Mouse (Mus musculus): ENCODE results near the gene Dupd1.

Dupd1 gene

DNA sequence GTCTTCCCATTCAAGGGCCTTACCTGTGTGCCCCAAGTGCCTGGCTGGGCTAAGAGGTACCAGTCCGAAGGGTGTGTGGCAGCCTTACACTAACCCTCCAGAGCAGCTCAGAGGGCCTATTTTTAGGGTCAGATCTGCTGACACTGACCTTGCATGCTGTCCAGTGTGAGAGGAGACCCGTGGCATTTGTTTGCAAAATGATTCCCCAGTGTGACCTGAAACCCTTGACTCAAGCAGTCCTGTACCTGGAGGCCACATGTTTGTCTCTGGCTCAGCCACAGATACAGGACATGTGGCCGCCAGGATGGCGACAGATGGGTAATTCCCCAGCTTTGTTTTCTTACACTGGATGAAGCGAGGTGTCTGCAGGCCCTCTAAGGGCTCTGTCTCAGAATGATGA is at the start of gene Dupd1:
Gene Dupd1, minus strand, starts transcription at position 91 of the 400 bp plus-strand sequence.
- no peak for DNase-seq (ENCODE audit: low spot score)

DNA sequence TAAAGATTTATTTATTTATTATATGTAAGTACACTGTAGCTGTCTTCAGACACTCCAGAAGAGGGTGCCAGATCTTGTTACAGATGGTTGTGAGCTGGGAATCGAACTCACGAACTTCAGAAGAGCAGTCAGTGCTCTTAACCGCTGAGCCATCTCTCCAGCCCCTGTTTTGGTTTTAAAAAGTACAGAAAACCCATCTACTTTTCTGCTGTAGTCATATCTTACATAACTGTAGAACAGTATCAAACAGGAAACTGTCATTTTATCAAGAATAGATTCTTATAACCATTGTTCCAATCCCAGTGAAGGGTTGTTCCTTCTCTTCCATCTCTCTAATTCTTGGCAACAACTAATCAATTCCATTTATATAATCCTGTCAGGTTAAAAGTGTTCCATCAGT is 49.4 kb upstream of the Dupd1 start:
- no peak for DNase-seq (ENCODE audit: low spot score)

DNA sequence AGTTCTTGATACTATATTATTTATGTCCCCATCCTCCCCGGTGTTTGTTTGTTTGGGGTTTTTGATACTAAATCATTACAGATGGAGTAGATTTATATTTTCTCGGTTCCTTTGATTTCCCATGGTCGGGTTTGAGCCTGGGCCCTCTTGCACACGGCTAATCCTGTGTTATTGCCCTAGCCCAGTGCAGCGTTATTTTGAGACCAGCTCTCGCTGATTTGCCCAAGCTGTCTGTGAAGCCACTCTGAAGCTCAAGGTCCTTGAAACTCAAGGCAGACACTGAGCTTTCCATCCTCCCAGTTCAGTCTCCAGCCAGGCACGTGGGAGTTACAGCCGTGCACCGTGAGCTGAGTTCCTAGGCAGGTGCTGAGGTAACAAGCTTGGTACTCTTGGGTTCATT is 47.2 kb upstream of the Dupd1 start:
- DNase-seq (ENCODE audit: low spot score): no peak

- no peak for DNase-seq (ENCODE audit: low spot score)
Observed at GRCm38 (mm10) chr14:21753367-21753766, 39.0 kb upstream of the Dupd1 start.

DNA sequence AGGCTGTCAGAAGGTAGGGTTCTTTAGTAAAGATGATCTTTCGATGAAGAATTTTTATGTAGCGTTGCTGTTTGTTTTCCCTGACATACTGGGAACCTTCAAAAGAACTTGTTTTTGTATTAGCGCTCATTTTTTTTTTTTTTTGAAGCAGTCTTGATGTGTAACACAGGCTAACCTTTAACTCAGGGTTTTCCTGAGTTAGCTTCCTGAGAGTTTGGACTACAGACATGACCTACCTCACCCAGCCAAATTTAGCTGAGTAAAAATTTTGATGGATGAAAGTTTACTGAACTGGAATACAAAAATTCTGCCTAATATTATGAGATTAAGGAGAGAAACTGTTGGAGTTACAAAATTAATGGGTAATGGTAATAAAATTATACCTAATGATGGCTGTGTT is 38.0 kb upstream of the Dupd1 start:
- no peak for DNase-seq (ENCODE audit: low spot score)

DNA sequence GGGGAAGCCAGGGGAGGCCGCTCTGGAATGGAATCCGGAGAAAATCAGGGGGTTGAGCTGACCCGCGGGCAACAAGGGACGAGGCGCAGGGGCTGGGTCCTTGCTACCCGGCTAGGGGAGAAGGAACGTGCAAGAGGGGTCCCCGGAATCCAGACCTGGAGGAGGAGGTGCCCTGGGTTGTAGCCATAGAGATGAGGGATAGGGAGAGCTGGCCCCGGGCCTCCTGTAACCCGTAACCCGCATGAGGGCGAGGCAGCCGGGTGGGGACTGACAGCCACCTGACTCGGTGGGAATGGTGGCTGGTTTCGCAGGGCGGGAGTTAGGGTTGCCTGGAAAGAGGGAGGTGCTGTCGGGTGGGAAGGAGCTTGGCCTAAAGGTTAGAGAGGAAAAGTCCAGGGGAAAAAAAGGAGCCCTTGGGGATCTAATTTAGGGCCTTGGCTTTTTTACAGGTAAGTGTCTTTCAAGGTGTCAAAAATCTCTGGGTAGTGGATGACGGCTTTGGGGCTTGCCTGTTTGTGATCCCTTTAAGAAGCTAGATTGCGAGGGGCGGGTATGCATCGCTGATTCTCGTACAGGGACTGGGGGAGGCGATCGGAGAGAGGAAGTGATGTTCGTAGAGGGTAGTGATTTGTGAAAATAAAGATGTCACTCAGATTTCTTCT is 36.6 kb upstream of the Dupd1 start, which contains the start of gene Dusp13:
Gene Dusp13, minus strand, starts transcription at position 301 of the 662 bp plus-strand sequence.
- DNase-seq (ENCODE audit: low spot score): peak; percentile 74

GRCm38 (mm10) chr14:21750008-21750880 is 35.9 kb upstream of the Dupd1 start, which contains the start of gene Samd8:
TSS of gene Samd8 (plus strand) at chr14:21750531.
- DNase-seq (ENCODE audit: low spot score): peak; percentile 92

DNA sequence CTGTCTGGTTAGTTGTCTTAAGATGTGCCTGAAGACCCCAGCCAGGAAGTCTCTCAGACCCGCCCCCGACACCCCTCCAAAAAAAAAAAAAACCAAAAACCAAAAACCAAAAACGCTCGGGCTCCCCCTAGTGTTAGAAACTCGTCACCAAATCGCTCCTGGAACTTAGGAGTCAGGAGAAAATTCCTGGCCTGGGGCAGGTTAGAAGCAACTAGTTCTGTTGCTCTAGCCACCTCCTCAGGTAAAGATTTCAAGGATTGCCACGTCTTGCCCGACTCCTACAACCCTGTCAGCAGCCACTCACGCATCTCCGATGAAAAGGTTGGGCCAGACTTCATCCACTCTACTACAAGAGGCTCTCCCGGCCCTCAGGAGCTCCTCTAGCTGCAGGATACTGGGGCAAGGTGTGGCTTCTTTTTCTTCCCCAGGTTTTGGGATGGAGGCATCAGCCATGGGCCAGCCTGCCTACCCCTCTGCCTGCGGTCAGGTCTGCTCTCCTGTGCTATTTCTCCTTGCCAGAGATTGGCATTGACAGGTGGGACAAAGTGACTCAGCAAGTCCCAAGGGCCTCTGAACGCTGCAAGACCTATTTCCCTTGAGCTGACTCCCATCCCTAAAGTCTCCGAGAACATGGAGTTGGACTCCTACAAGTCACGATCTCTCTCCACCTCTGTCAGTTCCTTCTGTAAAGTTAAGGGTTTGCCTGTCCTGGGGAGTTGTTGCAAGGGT is 33.9 kb upstream of the Dupd1 start:
- DNase-seq (ENCODE audit: low spot score): peak; percentile 82

- DNase-seq (ENCODE audit: low spot score): no peak
Observed at GRCm38 (mm10) chr14:21747436-21748141, 33.2 kb upstream of the Dupd1 start.

GRCm38 (mm10) chr14:21746846-21747245 is 32.5 kb upstream of the Dupd1 start:
- DNase-seq (ENCODE audit: low spot score): no peak

DNA sequence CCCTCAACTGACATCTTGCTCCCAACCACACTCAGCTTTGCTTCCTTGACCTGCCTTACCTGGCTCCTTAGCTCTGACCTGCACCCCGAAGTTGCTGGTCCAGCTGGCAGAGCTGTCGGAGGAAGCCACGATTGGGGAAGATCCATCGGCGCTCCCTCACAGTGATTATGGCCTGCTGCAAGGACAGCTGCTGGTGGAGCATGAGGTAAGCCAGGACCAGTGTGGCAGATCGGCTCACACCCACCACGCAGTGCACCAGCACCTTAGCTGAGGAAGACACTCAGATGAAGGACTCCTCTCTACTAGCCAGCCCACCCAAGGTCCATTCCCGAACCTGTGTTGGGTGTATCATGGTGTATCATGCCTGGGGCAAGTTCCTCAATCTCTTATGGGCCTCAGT is 31.9 kb upstream of the Dupd1 start:
- no peak for DNase-seq (ENCODE audit: low spot score)

- no peak for DNase-seq (ENCODE audit: low spot score)
Observed at GRCm38 (mm10) chr14:21745149-21745548, 30.8 kb upstream of the Dupd1 start.

DNA sequence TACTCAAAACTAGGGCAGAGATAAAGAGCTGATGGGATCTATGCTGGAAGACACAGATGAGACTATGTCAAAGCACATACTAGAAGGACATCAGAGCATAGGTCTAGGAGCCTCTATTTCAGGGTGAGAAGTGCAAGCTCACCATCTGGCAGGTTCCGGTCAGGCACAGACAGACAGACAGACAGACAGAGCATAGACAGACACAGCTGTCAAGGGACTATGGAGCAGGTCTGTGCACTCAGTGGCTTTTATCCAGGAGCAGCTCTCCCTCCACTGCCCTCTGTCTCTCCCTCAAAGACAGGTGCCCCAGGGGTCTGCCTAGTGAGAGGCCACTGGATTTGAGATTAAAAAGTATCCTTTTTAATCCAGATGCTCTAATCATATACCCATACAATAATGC is 29.8 kb upstream of the Dupd1 start:
- DNase-seq (ENCODE audit: low spot score): no peak

DNA sequence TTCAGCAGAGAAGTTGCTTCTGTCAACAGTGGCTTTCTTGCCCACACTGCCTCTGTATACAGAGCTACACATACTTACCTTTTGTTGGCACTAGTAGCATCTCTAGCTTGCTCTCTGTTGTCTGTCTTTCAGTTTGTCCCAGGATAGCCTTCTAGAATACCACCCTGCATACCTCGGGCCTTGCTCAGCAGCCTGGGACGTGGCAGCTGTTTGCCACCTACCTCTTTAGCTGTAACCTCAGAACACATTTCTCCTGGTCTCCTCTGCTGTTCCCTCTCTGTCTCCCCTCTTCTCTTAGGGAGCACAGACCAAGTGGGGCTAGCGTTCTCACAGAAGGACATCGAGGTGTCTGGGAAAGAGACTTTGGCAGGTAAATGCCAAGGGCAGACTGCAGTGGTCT is 28.1 kb upstream of the Dupd1 start:
- no peak for DNase-seq (ENCODE audit: low spot score)

DNA sequence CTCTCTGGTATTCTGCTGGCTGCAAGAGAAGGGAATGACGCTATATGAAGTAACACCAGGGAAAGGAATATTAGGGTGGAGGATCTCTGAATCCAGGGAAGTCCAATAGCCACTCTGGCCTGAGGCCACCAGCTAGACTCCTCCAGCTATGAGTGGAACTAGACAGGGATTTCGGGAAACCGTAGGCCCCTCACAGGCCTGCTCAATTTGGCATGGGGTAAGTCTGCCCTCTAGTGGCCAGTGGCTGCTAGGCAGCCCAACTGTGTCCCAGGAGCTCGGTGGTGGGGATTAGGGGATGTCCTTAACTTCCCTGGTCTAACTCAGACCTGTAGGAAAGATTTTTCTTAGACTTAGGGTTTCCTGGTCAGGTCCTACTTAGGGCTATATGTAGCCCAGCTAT is 27.4 kb upstream of the Dupd1 start:
- DNase-seq (ENCODE audit: low spot score): peak; percentile 90

GRCm38 (mm10) chr14:21741314-21741713 is 26.9 kb upstream of the Dupd1 start:
- peak; percentile 37 for DNase-seq (ENCODE audit: low spot score)

DNA sequence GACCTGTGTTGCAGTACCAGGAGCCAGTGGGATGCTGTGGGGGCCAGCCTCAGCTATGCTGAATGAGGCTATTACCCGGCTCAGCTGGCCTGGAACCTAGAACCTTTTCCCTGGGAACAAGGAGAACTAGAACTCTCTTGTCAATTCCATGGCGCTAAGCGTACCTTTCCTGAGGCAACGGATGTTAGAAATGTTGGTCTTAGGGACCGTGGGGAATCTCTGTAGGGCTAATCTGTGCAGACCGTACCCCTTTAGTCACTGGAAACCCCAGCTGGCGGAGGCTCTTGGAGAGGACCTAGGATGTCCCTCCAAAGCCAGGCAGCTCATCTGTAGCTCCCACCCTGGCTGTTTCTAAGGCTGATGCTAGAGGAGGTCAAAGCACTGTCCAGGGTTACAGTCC is 26.0 kb upstream of the Dupd1 start:
- no peak for DNase-seq (ENCODE audit: low spot score)

DNA sequence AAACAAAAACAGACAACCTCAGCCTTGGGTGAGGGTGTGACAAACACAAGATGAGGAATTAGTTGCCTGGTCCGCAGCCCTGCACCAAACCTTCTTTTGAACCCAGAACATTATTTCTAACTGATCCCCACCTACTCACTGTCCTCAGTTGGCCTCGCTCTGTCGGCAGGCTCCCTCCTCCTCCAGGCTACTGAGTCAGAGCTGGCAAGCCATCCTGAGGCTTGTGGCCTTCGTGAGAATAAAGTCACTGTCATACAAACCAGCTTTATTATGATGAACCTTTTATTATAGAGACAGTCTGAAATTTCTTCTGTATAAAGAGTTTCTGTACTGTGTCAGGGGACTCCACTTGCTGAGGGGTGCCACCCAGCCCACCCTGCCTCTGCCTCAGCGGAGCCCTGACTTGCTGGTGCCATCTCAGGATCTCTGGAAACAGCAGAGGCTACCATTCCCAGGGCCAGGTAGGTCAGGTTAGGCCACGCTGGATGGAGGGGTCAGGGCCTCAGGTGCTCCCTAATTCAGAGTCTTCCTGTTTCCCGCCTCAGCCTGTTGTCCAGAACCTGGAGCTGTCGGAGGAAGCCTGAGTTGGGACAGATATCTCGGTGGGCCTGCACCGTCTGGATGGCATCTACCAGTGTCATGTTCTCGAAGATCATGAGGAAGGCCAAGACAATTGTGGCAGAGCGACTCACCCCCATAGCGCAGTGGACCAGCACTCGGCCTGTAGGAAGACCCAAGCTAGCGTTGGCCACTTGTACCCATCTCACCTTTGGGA is 18.9 kb upstream of the Dupd1 start:
- DNase-seq (ENCODE audit: low spot score): peak; percentile 33

DNA sequence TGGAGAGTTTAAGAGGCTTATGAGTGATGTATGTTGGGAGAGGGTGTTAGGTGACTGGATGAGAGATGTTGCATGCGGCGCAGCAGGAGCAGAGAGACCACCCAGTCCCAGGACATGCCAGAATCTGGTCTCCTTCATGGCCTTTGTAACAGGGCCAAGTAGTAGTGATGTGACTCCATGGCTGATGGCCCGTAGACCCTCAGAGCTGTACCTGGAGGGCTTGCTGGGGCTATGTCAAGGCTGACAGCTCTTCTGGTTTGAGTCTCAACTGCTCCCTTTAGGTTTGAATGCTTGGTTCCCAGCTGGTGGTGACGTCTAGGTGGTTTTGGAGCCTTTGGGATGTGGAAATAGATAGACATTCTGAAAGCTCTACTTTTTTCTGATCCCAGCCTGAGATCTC is 15.6 kb upstream of the Dupd1 start:
- DNase-seq (ENCODE audit: low spot score): no peak

GRCm38 (mm10) chr14:21729031-21729732 is 14.8 kb upstream of the Dupd1 start:
- DNase-seq (ENCODE audit: low spot score): no peak

Data from testis, postnatal 10 days (tissue).